Mouse (Mus musculus): Measurements from ENCODE around the gene Gstt4.
"Not testable (repeated sequence)": the region's sequence is repeated elsewhere in the genome, so short reads cannot be mapped to it uniquely, and the experiment has no call there.

Gene Gstt4

DNA sequence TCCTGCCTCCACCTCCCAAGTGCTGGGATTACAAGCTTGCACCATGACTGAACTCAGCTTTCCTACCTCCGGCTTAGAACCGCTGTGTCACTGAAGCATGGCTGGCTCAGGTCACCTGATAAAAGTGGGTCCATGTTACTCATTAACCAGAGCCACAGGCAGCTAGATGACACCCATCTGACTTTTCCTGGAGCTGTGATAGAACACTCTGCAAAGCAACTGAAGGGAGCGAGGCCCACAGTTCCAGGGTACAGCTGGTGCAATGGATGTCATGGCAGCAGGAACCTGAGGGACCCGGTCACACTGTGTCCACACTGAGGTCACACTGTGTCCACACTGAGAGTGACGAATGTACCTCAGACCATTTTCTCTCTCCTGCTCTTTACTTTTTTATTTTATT, 32.5 kb downstream of the Gstt4 start:
- DNase-seq (ENCODE audit: low spot score), result peak; percentile 81

DNA sequence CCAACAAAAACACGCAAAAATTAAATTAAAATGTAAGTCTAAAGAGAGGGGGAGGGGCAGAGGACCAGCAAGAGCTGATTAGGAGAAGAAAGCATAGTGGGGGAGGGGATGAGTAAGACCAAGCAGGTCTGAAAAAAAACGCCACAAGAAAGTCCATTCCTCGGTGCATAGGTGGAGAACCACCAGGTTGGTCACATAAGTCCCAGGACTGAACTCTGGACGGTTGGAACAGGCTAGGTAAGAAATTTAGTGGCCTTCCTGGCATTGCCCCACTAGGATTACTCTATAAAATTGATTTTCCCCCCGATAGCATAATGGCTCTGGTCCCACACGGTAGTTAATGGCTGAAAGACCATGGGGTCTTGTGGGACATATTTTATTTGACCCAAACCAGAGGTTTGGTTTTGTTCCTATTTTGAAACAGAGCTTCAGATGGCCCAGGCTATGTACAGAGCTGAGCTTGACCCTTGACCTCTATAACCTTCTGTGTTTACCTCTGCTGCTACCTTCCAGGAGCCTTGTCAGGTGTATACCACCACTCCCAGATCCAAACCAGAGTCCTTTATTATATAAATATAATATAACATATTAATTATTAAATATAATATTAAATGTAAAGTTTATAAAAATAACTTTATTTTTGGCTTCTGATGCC, 33.1 kb downstream of the Gstt4 start:
- peak; percentile 68 for DNase-seq (ENCODE audit: low spot score)

GRCm38 (mm10) chr10:75788277-75788676, 34.1 kb downstream of the Gstt4 start:
- no peak for DNase-seq (ENCODE audit: low spot score)

DNA sequence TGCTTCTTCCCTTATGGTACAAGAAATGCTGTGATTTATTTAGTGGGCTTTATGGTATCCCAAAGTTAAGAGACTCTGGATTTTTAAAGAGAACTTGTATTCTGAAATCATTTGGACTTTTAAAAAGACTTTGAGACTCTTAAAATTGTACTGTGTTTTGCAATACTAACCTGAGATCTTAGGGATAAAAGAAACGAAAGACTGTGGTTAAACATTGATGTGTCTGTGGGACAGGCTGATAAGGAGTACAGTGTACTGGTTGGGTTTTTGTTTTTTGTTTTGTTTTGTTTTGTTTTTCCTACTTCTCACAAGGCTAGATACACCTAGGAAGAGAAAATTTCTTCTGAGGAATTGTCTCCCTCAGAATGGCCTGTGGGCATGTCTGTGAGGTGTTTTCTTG, 36.9 kb downstream of the Gstt4 start:
- DNase-seq (ENCODE audit: low spot score), result no peak

DNA sequence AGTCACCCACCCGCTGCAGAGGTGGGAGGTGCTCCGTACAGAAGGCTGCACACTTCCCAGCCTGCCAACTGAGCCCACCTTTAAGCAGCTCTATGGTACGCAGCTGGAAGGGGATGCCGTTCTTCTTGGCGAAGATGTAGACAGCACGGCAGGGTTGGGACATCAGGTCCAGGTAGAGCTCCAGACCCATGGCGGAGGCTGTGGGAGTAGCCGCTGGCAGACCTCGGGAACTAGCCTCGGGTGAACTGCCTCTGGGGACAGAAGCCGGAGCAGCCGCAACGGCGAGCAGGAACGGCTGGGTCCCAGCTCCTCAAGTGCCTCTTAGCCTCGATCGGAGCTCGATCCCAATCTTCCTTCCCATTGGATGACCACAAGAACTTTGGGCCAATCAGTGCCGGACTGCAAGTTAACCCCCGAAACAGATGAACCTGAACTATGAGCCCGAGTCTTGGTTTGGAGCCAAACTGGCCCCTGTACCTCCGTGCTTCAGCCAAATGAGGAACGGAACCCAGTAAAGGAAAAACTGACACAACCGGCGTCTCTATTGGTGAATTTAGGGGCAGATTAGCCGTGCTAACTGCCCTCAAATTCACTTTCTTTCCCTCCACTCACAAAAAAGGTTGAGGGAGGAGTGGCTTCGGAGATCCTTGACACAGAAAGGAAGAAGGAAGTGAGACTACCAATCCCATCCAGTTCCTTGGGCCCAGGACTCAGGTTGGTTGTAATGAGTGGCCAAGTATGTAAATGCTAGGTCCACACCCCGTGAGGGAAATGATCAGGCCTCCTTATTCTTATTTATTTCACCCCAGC, 41.4 kb downstream of the Gstt4 start, which contains the start of the genes Gm20441 and Gstt3:
TSS of gene Gm20441 (minus strand) at position 186 of the 810 bp plus-strand sequence.
TSS of gene Gstt3 (minus strand) at position 646 of the 810 bp plus-strand sequence.
- peak; percentile 84 for DNase-seq (ENCODE audit: low spot score)

- DNase-seq (ENCODE audit: low spot score), result peak; percentile 13
Observed at GRCm38 (mm10) chr10:75779206-75780174, 42.9 kb downstream of the Gstt4 start.

GRCm38 (mm10) chr10:75777885-75778284, 44.5 kb downstream of the Gstt4 start:
- no peak for DNase-seq (ENCODE audit: low spot score)

- no peak for DNase-seq (ENCODE audit: low spot score)
Observed at GRCm38 (mm10) chr10:75776562-75776961, 45.8 kb downstream of the Gstt4 start.

- no peak for DNase-seq (ENCODE audit: low spot score)
Observed at GRCm38 (mm10) chr10:75774587-75774986, 47.8 kb downstream of the Gstt4 start.

DNA sequence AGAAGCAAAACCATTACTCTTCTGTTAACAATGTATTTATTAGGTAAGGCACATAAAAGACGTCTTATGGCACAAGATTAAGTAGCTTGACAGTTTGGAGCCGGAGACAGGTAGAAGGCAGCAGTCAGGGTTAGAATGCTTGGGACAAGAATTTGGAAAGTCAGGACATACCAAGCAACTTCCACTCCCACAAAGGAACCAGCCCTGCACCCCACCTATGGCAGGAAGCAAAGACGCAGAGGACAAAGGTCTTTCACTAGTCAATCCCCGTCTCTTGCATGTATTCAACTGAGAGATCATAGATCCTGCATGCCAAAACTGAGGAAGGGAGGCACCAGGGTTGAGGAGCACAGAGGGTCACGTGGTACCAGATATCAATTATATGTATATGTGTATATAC, 48.2 kb downstream of the Gstt4 start:
- DNase-seq (ENCODE audit: low spot score), result no peak

GRCm38 (mm10) chr10:75772795-75773664, 49.3 kb downstream of the Gstt4 start, which contains the start of gene Ddt:
TSS of gene Ddt (minus strand) at chr10:75773414.
- peak; percentile 95 for DNase-seq (ENCODE audit: low spot score)

GRCm38 (mm10) chr10:75767756-75768155, 54.6 kb downstream of the Gstt4 start:
- DNase-seq (ENCODE audit: low spot score), result not testable (repeated sequence)

- DNase-seq (ENCODE audit: low spot score), result no peak
Observed at GRCm38 (mm10) chr10:75766856-75767255, 55.5 kb downstream of the Gstt4 start.
